8 mouse cellular contexts compared by ENCODE assay signal in genomic region chr14:54892200-54892599, GRCm38 (mm10). TPM values are rescaled to one million over a fixed set of nuclear protein-coding genes. Genes with fewer than 3 reads are reported as not detected.
DNase-seq lines count a peak whose midpoint lies in the region; ATAC-seq and TF ChIP-seq lines count a peak whose summit lies in the region.

Gene Pabpn1 (plus strand): TSS chr14:54892500.

- 94% methylated on average over 3 of the region's 3 CpGs for WGBS in hindbrain, postnatal 0 days

- H3K36me3 ChIP-seq in hindbrain, postnatal 0 days (ENCODE audit: insufficient read depth, low read length) = peaks cover 14% of the 10 kb centered on the region; the same call in 1 of the 2 replicates

- H3K27me3 ChIP-seq in hindbrain, postnatal 0 days (ENCODE audit: insufficient read depth, low read length) = no peaks in the 10 kb centered on the region

- H3K9ac ChIP-seq in hindbrain, postnatal 0 days (replicated peaks; ENCODE audit: low read length) = 0 out of 2 replicates have a peak within 1 kb of the TSS, but pooled peaks have one; percentile 28

- peak within 1 kb of the TSS; percentile 89 for H3K27ac ChIP-seq in gastrocnemius, adult 2 months
- H3K27ac ChIP-seq in hindbrain, postnatal 0 days = peak within 1 kb of the TSS; percentile 61; the same call in 1 of the 2 replicates

- no peaks in the 10 kb centered on the region for H3K4me1 ChIP-seq in hindbrain, postnatal 0 days (ENCODE audit: insufficient read depth, low read length)

- H3K9me3 ChIP-seq in hindbrain, postnatal 0 days (ENCODE audit: low read length) = no peaks in the 10 kb centered on the region

- no peak for DNase-seq in heart, adult 18-20 months
- DNase-seq in heart, adult 9 months (ENCODE audit: low spot score in 2 of 2) = no peak
- no peak for DNase-seq in adrenal gland, adult 8-10 months
- no peak for DNase-seq in gastrocnemius, adult 2 months
- DNase-seq in hindbrain, postnatal 0 days (ENCODE audit: low spot score) = no peak
- no peak for DNase-seq in Muller cell, postnatal 12 days (ENCODE audit: inconsistent ontology term)
- DNase-seq in ovary, adult 18-20 months (ENCODE audit: low spot score) = no peak

- peak within 1 kb of the TSS; percentile 84 for H3K4me3 ChIP-seq in gastrocnemius, adult 2 months
- peak within 1 kb of the TSS; percentile 96 for H3K4me3 ChIP-seq in hindbrain, postnatal 0 days (ENCODE audit: low read length)

- H3K4me2 ChIP-seq in hindbrain, postnatal 0 days (ENCODE audit: low read depth, low read length) = peak within 1 kb of the TSS; percentile 56

- intact Hi-C loops in gastrocnemius, adult 2 months (cut with DNase I) = loop anchor here (10.0 kb wide), 1 partner anchor 203 kb away; the partner anchor contains the start of genes Thtpa and Zfhx2

- no peak for TF ChIP-seq CTCF in gastrocnemius, adult 2 months (IDR thresholded peaks at IDR 0.05)
- no peak for TF ChIP-seq CTCF in hindbrain, postnatal 0 days (IDR thresholded peaks at IDR 0.05; ENCODE audit: low read depth)

- ATAC-seq in hindbrain, postnatal 0 days = no peak
- no peak for ATAC-seq in megakaryocyte, adult 5-6 weeks (ENCODE audit: poor library complexity, severe bottlenecking)

RNA-seq across cellular contexts. Expression of gene Pabpn1, which starts in this region (rescaled TPM):
- 10 to 100 TPM; 39.1 to 46.9 TPM for total RNA-seq in heart, adult 18-20 months (2021)
- 100 to 1,000 TPM; 157 to 316 (median 238) TPM for total RNA-seq in adrenal gland, adult 8-10 months (2022)
- total RNA-seq in gastrocnemius, adult 2 months (2021) = 10 to 100 TPM; 52.5 to 63.3 TPM
- 88.1 and 109 TPM in 2 replicates for total RNA-seq in hindbrain, postnatal 0 days (2014; rRNA removed)
- polyA plus RNA-seq in hindbrain, postnatal 0 days (2015; fragmentation: Nextera tagmentation; extraction: Ambion mirVana) = 145 and 154 TPM in 2 replicates
- total RNA-seq in megakaryocyte, adult 5-6 weeks (2015) = 48.9 and 67.2 TPM in 2 replicates
- 153 and 165 TPM in 2 replicates for total RNA-seq in megakaryocyte, adult 5-6 weeks (2017)
